Mouse (Mus musculus): Measurements from ENCODE around the gene 1700016D06Rik.
A peak's percentile ranks its signal among the peaks of the same experiment; 100 is the strongest.

DNA sequence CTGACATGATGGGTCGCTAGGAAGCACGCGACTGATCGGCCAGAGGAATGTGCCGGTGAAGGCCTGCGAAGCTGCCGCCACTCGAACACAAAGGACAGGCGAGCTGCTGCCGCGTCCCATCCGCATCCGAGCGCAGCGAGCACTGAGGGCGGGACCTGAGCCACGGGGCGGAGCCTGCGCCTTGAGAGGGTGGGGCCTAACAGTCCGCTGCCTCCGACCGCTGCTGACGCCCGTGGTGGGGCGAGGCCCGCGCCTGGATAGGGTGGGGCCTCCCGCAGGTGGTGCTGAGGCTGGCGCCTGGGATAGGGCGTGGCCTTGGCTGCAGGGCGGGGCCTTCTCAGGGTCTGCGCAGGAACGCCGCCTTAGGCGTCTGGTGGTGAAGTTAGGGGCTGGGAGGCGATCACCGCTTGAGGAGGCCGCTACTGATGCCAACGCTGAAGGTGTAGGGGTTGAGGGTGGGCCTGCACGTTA lies 65.2 kb downstream of the 1700016D06Rik start, which contains the start of gene Ankrd10:
- TF ChIP-seq MYC (IDR thresholded peaks at IDR 0.05; ENCODE audit: low read depth, low read length) (0 out of 2 replicates have a peak, but pooled peaks have one; percentile 6), CTCF (IDR thresholded peaks at IDR 0.05 in 2 of 3, conservative IDR thresholded peaks at IDR 0.05 in 1 of 3; ENCODE audit: control insufficient read depth in 1 of 3, insufficient read depth in 1 of 3, low read depth in 2 of 3, low read length in 3 of 3, poor library complexity in 1 of 3, severe bottlenecking in 1 of 3) (no peak), GABPA (IDR thresholded peaks at IDR 0.05; ENCODE audit: low read depth, low read length) (no peak), POLR2A (IDR thresholded peaks at IDR 0.05; ENCODE audit: control insufficient read depth in 1 of 2, insufficient read depth in 1 of 2, low read depth in 1 of 2, low read length in 2 of 2, poor library complexity in 1 of 2) (peak; percentile 71 to 94; a peak in 3 of 4 replicates), POLR2AphosphoS2 (IDR thresholded peaks at IDR 0.05; ENCODE audit: low read length) (peak; percentile 72; the same call in 1 of the 2 replicates), RCOR1 (IDR thresholded peaks at IDR 0.05; ENCODE audit: low read depth, low read length) (no peak)

Measured in MEL (cell line).